Mouse (Mus musculus) embryonic facial prominence, embryonic 13.5 days (tissue): ENCODE measurements at regions not wholly inside any gene's neighbourhood (a gene's known extent, or its start where the extent isn't known, plus 50 kb on each side); places are given as distances from the start of the nearest gene placed in this dataset.

ENCODE experiments used
- ATAC-seq: fragments of 200-750 bp; cut with Nextera tagmentation; 2 replicates; pipeline ENCODE4 v1.8.0; 2017; ENCODE audit warnings: low read depth; ENCODE audit not compliant: insufficient number of reproducible peaks, insufficient read depth, low FRiP score, low TSS enrichment
- H3K27ac ChIP-seq: fragments of 300-500 bp; sonication (generic); 2 replicates; pipeline ENCODE4 v1.5.1; 2015; ENCODE audit warnings: moderate library complexity, mild to moderate bottlenecking, inconsistent platforms
- H3K27me3 ChIP-seq: fragments of 300-500 bp; sonication (generic); 2 replicates; pipeline ENCODE4 v1.6.1; 2015; ENCODE audit warnings: mild to moderate bottlenecking, inconsistent platforms
- H3K36me3 ChIP-seq: fragments of 300-500 bp; sonication (generic); 2 replicates; pipeline ENCODE4 v1.6.1; 2015; ENCODE audit warnings: mild to moderate bottlenecking, inconsistent platforms
- H3K4me1 ChIP-seq: fragments of 300-500 bp; sonication (generic); 2 replicates; pipeline ENCODE4 v1.6.1; 2015; ENCODE audit warnings: inconsistent platforms
- H3K4me2 ChIP-seq: fragments of 300-500 bp; sonication (generic); 2 replicates; pipeline ENCODE4 v1.6.1; 2015; ENCODE audit warnings: moderate library complexity, mild to moderate bottlenecking, inconsistent platforms
- H3K4me3 ChIP-seq: fragments of 300-500 bp; sonication (generic); 2 replicates; pipeline ENCODE4 v1.5.1; 2015; ENCODE audit warnings: mild to moderate bottlenecking, inconsistent platforms
- H3K9ac ChIP-seq: fragments of 300-500 bp; sonication (generic); 2 replicates; pipeline ENCODE4 v1.6.1; 2015; ENCODE audit warnings: mild to moderate bottlenecking, inconsistent platforms
- H3K9me3 ChIP-seq: fragments of 300-500 bp; sonication (generic); 2 replicates; pipeline ENCODE4 v1.6.1; 2016; ENCODE audit warnings: inconsistent platforms
- WGBS: fragments of 180-500 bp; shearing (Covaris S2); methylation state at CpG from one replicate; pipeline ENCODE4 v1.1.7; 2015; ENCODE audit warnings: mixed read lengths; 5-methylcytosine and 5-hydroxymethylcytosine counted together

- H3K27me3 ChIP-seq: no peaks in the 10 kb centered on the region
- ATAC-seq: no peak
Observed at GRCm38 (mm10) chr4:89466766-89467165, 155.9 kb upstream of the Cdkn2b start.

DNA sequence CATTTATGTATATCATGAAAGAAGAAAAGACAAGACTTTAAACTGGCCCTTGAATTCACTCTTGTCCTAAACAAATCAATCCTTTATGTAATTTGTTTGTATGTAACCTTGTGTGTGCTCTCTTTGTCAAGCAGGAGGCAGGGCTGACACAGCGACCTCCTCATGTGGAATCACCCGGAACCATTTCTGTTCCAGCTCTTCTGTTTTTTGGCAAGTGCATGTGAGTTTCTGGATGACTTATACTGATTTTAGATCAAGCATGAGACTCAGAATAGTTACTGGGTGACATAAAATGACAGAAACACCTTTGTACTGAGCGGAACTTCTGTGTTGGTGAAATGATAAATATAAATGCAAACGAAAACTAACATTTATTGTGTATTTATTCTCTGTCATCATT lies 152.3 kb upstream of the Cdkn2b start:
- Histone ChIP-seq H3K27me3 (no peaks in the 10 kb centered on the region), H3K4me2 (no peak overlapping the region), H3K4me1 (no peaks in the 10 kb centered on the region), H3K9me3 (no peaks in the 10 kb centered on the region), H3K4me3 (no peak overlapping the region), H3K36me3 (no peaks in the 10 kb centered on the region), H3K27ac (no peak overlapping the region), H3K9ac (no peak overlapping the region)
- ATAC-seq: no peak
- WGBS: 86% methylated on average over 4 of the region's 4 CpGs

More at GRCm38 (mm10) chr4:89466766-89467165, 155.9 kb upstream of the Cdkn2b start:
- no peaks in the 10 kb centered on the region for H3K9me3 ChIP-seq
- H3K27ac ChIP-seq: no peak overlapping the region
- H3K4me2 ChIP-seq: no peak overlapping the region
- H3K9ac ChIP-seq: no peak overlapping the region
- H3K36me3 ChIP-seq: no peaks in the 10 kb centered on the region
- H3K4me3 ChIP-seq: no peak overlapping the region
- H3K4me1 ChIP-seq: peaks cover 10% of the 10 kb centered on the region; the same call in 1 of the 2 replicates
- 76% methylated on average over 3 of the region's 3 CpGs for WGBS

DNA sequence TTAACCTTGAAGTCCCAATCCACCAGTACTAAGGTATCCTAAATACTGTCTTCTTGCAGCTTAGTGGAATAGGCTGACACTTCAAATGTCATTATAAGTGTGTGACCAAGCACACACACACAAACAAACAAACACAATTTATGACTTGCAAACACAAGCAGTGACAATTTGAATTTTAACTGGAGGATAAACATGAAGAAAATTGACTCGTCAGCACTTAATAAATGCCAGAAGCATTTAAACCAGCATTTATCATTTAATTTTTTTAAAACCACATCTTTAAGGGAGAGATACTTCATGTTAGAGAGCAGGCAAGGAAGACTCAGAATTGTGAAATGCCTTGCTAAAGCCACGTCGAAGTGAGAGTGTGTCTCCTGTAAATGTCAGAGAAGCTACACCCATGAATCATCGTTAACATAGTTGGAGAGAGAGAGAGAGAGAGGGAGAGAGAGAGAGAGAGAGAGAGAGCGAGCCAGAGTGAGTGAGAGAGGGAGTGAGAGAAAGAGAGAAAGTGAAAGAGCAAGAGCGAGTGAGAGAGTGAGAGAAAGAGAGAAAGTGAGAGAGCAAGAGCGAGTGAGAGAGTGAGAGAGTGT lies 149.4 kb upstream of the Cdkn2b start:
- no peak for ATAC-seq
- no peaks in the 10 kb centered on the region for H3K36me3 ChIP-seq
- H3K4me2 ChIP-seq: no peak overlapping the region
- H3K27me3 ChIP-seq: no peaks in the 10 kb centered on the region
- H3K4me3 ChIP-seq: no peak overlapping the region
- no peak overlapping the region for H3K27ac ChIP-seq
- H3K4me1 ChIP-seq: no peaks in the 10 kb centered on the region
- no peak overlapping the region for H3K9ac ChIP-seq
- WGBS: 69% methylated on average over 7 of the region's 7 CpGs
- no peaks in the 10 kb centered on the region for H3K9me3 ChIP-seq

GRCm38 (mm10) chr4:89459346-89459666 lies 148.5 kb upstream of the Cdkn2b start:
- no peaks in the 10 kb centered on the region for H3K36me3 ChIP-seq
- no peak overlapping the region for H3K9ac ChIP-seq
- WGBS: 88% methylated on average over 1 of the region's 1 CpGs
- H3K27me3 ChIP-seq: no peaks in the 10 kb centered on the region
- no peak overlapping the region for H3K4me3 ChIP-seq
- no peak overlapping the region for H3K27ac ChIP-seq
- no peak for ATAC-seq
- H3K4me1 ChIP-seq: no peaks in the 10 kb centered on the region
- H3K9me3 ChIP-seq: no peaks in the 10 kb centered on the region
- H3K4me2 ChIP-seq: no peak overlapping the region

DNA sequence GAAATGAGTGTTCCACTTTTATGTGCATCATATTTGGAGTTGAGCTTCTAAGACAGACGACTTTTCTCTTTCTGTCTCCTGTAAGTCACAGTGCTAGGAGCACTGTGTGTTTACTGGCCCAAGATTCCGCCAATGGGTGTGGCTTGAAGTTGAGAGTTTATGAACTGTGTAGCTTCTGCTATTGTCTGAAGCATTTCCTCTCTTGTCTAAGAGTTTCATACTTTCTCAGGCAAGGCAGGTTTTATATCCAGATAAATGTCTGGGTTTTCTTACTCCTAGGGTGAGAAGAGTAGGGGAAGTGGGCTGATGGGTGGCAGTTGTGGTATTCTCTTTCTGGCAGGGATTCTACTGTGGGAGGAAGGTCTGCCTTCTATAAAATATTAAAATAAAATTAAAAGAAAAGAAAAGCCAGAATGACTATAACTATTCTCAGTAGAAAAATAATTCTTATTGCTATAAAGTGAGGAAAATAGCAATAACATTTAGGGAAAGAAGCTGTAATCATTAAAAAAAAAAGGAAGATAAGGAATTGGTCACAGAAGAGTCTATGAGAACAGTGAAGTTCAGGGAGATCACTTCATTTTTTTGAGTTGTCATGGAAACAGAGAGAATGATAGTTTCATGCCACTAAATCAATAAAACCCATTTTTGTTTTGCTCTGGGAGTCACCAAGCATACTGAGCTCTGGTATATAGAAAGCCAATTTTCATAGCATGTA lies 147.9 kb upstream of the Cdkn2b start:
- ATAC-seq: no peak
- Histone ChIP-seq H3K4me2 (no peak overlapping the region), H3K27ac (no peak overlapping the region), H3K9me3 (no peaks in the 10 kb centered on the region), H3K4me1 (no peaks in the 10 kb centered on the region), H3K9ac (no peak overlapping the region), H3K36me3 (no peaks in the 10 kb centered on the region), H3K27me3 (no peaks in the 10 kb centered on the region), H3K4me3 (no peak overlapping the region)
- 68% methylated on average over 2 of the region's 2 CpGs for WGBS

- 74% methylated on average over 2 of the region's 2 CpGs for WGBS
- no peak overlapping the region for H3K27ac ChIP-seq
- no peak overlapping the region for H3K9ac ChIP-seq
- no peak for ATAC-seq
- H3K27me3 ChIP-seq: no peaks in the 10 kb centered on the region
- no peak overlapping the region for H3K4me3 ChIP-seq
- H3K9me3 ChIP-seq: no peaks in the 10 kb centered on the region
- no peaks in the 10 kb centered on the region for H3K4me1 ChIP-seq
- no peak overlapping the region for H3K4me2 ChIP-seq
- no peaks in the 10 kb centered on the region for H3K36me3 ChIP-seq
Observed at GRCm38 (mm10) chr4:89457861-89458260, 147.0 kb upstream of the Cdkn2b start.

DNA sequence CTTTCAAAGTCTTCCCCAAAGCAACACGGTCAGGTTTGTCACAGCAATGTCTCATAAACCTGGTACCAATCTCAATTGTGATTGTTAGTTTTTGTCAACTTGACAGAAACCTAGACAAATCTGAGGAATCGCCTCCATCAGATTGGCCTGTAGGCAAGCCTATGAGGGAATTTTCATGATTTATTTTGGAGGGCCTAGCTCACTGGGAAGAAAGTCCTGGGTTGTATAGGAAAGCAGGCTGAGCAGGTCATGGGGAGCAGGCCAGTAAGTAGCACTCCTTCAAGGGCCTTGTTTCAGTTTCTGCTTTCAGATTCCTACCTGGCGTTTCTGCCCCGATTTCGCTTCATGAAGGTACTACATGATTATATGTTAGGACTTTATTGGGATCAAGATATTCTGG lies 144.1 kb upstream of the Cdkn2b start:
- H3K4me1 ChIP-seq: no peaks in the 10 kb centered on the region
- no peak overlapping the region for H3K4me2 ChIP-seq
- no peak for ATAC-seq
- H3K9ac ChIP-seq: no peak overlapping the region
- H3K27ac ChIP-seq: no peak overlapping the region
- H3K27me3 ChIP-seq: no peaks in the 10 kb centered on the region
- H3K4me3 ChIP-seq: no peak overlapping the region
- 91% methylated on average over 5 of the region's 5 CpGs for WGBS
- no peaks in the 10 kb centered on the region for H3K9me3 ChIP-seq
- H3K36me3 ChIP-seq: no peaks in the 10 kb centered on the region

- H3K4me2 ChIP-seq: no peak overlapping the region
Observed at GRCm38 (mm10) chr4:89453051-89453450, 142.2 kb upstream of the Cdkn2b start.

DNA sequence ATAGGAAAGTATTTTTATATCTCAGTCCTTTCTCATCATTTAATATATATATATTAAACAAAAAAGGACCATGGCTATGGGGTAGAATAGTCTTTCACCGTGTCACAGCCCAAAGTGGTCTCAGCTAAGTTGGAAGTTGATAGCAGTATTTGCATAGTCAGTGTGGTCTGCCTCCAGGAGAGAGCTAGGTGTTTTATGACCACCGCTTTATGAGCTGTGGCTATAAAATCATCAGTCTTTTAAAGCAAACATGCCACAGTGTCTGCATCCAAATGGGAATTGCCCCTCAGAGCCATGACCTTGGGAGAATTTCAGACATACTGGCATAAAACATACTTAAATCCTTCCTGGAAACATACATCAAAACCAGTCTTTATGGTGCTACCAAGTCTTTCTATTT lies 140.9 kb upstream of the Cdkn2b start:
- H3K36me3 ChIP-seq: no peaks in the 10 kb centered on the region
- 90% methylated on average over 2 of the region's 2 CpGs for WGBS
- no peaks in the 10 kb centered on the region for H3K9me3 ChIP-seq
- no peaks in the 10 kb centered on the region for H3K27me3 ChIP-seq
- ATAC-seq: no peak
- no peak overlapping the region for H3K4me2 ChIP-seq
- H3K4me1 ChIP-seq: no peaks in the 10 kb centered on the region
- H3K4me3 ChIP-seq: no peak overlapping the region
- H3K27ac ChIP-seq: no peak overlapping the region
- H3K9ac ChIP-seq: no peak overlapping the region

More at GRCm38 (mm10) chr4:89453051-89453450, 142.2 kb upstream of the Cdkn2b start:
- Histone ChIP-seq H3K4me1 (no peaks in the 10 kb centered on the region), H3K4me3 (no peak overlapping the region), H3K27ac (no peak overlapping the region), H3K9ac (no peak overlapping the region), H3K27me3 (no peaks in the 10 kb centered on the region), H3K36me3 (no peaks in the 10 kb centered on the region), H3K9me3 (no peaks in the 10 kb centered on the region)
- no peak for ATAC-seq

- no peak overlapping the region for H3K4me3 ChIP-seq
- no peak overlapping the region for H3K9ac ChIP-seq
- WGBS: 76% methylated on average over 8 of the region's 8 CpGs
- no peak overlapping the region for H3K4me2 ChIP-seq
- H3K36me3 ChIP-seq: no peaks in the 10 kb centered on the region
- ATAC-seq: no peak
- no peaks in the 10 kb centered on the region for H3K9me3 ChIP-seq
- no peaks in the 10 kb centered on the region for H3K4me1 ChIP-seq
- H3K27me3 ChIP-seq: no peaks in the 10 kb centered on the region
- H3K27ac ChIP-seq: no peak overlapping the region
Observed at GRCm38 (mm10) chr4:89446765-89447487, 136.1 kb upstream of the Cdkn2b start.

DNA sequence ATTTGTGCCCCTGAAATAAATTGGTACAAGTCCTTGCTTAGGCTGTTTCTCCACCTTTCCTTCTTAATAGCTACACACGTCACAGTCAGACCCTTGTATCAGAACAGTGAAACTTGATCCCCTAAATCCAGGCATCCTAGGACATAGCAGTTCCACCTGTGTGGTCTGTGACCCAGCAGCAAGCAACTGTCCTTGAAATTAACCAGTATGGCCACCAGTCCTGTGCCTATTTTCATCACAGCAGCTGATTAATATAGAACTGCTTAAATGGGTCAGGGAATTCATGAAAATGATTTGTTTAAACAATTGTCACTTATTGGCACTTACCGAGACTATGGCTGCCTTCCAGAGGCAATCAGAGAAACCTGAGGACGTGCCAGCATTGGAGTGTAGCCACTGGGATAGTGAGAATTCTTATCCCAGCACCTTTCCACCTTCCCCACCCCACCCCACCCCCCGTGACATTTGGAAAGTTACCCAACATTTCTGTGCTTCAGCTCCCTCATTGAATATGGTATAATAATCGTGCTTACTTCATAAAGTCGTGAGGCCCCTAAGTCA lies 135.4 kb upstream of the Cdkn2b start:
- Histone ChIP-seq H3K36me3 (no peaks in the 10 kb centered on the region), H3K9ac (no peak overlapping the region), H3K4me3 (no peak overlapping the region), H3K4me2 (no peak overlapping the region), H3K4me1 (no peaks in the 10 kb centered on the region), H3K27me3 (no peaks in the 10 kb centered on the region), H3K9me3 (no peaks in the 10 kb centered on the region), H3K27ac (no peak overlapping the region)
- 69% methylated on average over 6 of the region's 6 CpGs for WGBS
- no peak for ATAC-seq
